Mouse (Mus musculus) activated CD4-positive, CD25-positive, alpha-beta regulatory T cell, adult 4 months (primary cell): ENCODE results near the gene Gm49342. TPM values are rescaled to one million over a fixed set of nuclear protein-coding genes. Genes with fewer than 3 reads are reported as not detected.

ENCODE experiments used
- ATAC-seq: one replicate; pipeline ENCODE4 v1.8.0; 2017
- polyA plus RNA-seq, 2 experiments: library from polyadenylated mRNA; unstranded; fragments of 100-300 nt; shearing (Covaris generic); gene quantifications; one replicate each; pipeline ENCODE4 v1.2.1; 2017

Gm49342 gene
- polyA plus RNA-seq, 2 experiments from 2014 or later: 9.9 TPM; not detected in 1

GRCm38 (mm10) chr14:50981837-50982236 lies 37.5 kb downstream of the Gm49342 start:
- no peak for ATAC-seq

DNA sequence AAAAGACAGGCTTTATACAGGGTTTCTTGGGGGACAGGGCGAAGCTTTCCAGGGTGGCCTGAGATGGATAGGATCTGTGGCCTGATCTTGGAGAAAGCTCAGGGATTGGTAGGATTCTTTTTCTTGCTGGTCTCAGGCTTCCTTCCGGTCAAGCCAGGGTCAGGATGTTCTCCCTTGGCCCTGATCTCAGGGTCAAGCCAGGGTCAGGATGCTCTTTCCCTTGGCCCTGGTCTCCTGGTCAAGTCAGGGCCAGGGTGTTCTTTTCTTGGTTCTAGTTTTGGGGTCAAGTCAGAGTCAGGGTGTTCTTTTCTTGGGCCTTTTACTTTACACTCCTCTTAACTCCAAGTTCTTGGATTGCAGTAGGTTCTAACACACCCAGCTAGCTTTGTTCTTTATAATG lies 43.4 kb downstream of the Gm49342 start:
- no peak for ATAC-seq

DNA sequence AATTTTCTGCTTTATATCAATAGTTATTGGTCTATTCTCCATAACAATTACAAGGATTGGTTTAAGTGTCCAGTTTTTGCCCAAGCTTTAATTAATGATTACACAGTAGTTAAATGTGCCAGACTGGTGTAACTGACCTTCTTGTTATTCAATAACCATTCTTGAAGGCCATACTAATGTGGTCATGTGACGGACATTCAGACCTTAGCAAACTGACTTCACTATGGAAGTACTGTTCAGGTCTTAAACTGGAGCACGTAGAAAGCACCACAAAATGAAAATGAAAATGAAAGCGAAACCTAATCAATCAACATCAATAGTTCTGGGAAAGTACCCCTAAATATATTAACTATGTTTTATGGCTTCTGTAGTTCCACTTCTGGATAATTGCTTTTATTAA lies 46.7 kb downstream of the Gm49342 start:
- peak; percentile 97 for ATAC-seq

DNA sequence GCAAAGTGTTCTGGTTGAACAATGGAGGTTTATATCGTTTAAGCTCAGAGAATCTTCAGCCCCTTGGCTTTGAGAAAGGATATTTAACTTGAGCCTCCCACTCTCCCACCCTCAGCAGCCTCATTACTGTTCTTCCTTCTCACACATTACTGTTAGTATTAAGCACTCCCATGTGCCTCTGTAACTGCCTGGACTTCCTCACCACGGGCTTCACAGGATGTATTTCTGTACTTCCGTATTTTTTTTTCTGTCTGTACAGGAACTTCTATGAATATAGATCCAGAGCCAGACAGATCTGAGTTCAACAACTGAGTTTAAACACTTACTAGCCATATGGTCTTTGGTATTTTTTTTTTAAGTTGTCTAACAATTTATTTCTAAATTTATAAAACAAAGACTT lies 52.8 kb downstream of the Gm49342 start:
- ATAC-seq: peak; percentile 19

DNA sequence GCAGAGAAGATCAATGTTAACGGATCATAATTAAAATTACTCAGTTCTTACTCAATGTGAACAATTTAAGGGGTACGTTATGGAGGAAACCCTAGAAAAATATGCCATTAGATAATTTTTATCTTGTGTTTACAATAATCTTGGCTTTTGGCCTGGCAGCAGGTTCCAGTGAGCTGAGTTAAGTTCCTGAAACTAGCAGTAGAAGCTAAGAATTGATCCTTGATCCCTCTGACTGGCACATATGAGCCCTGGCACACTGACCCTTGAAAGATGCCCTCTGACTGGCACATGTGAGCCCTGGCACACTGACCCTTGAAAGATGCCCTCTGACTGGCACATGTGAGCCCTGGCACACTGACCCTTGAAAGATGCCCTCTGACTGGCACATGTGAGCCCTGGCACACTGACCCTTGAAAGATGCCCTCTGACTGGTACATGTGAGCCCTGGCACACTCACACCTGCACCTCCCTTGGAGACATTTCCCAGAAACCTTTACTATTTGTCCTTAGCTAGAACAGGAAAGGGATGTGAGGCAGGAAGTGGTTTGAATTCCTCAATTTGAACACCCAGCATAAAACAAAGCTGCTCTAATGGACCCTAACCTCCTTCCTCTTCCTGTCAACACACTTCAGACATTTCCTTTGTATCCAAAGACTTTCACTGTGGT lies 53.8 kb downstream of the Gm49342 start:
- peak; percentile 81 for ATAC-seq

DNA sequence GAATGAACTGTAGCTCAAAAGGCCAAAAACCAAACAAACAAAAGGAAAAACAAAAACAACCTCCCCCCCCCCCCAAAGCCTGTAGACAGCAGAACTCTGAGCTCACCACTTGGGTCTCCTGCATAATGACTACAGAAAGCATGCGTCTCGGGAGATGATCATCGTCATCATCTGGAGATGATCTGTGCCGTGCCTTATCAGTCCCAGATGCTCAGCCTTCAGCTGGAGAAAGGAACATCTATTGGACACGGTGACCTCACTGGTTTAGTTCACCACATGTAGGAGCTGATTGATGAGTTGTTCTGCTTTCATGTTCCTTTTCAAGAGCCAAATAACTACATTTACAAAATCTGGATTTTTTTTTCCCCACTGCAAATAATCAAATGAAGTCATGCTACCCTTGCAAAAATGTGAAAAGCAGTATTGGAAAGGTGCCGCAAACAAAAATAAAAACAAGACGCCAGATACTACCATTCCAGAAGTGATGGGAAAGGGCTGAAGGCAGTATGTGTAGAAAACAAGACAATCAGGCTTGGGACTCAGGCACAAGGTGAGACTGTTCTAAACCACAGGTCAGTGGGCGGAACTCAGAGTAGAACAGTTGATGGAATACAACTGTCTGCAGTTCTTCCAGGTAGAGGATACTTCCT lies 63.0 kb downstream of the Gm49342 start, which contains the start of gene Rnase10:
Gene Rnase10 (plus strand): TSS at position 600 of the 650 bp plus-strand sequence.
- no peak for ATAC-seq

- ATAC-seq: no peak
These were observed 63.8 kb downstream of the Gm49342 start for GRCm38 (mm10) chr14:51007914-51008713.

GRCm38 (mm10) chr14:51008781-51009180 lies 64.5 kb downstream of the Gm49342 start:
- ATAC-seq: no peak

DNA sequence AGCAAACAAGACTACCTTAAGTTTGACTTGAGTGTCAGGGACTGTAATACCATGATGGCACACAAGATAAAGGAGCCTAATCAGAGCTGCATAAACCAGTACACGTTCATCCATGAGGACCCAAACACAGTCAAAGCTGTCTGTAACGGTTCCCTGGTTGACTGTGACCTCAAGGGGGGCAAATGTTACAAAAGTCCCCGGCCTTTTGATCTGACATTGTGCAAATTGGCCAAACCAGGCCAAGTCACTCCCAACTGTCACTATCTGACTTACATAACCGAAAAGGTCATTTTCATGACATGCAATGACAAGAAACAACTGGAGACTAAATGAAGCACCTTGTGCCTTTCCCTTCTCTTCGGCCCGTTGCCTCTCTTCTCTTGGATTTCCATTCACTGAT lies 65.3 kb downstream of the Gm49342 start:
- no peak for ATAC-seq

Other genes with a start within 250 kb of the Gm49342 start
- under 1 TPM in 1 of 2 experiments, not detected in 1; 0.21 TPM for gene Olfr748, start 237.1 kb upstream of the Gm49342 start, polyA plus RNA-seq
- gene Olfr749, start 199.4 kb upstream of the Gm49342 start, polyA plus RNA-seq: not detected
- 100 to 1,000 TPM; 108 to 124 TPM for gene Ttc5, start 159.0 kb upstream of the Gm49342 start, polyA plus RNA-seq
- gene Ccnb1ip1, start 136.8 kb upstream of the Gm49342 start, polyA plus RNA-seq: not detected
- gene Parp2, start 136.7 kb upstream of the Gm49342 start, polyA plus RNA-seq: 10 to 100 TPM; 83.6 to 88.1 TPM
- gene Tep1, start 74.0 kb upstream of the Gm49342 start, polyA plus RNA-seq: 10 to 100 TPM; 20.7 to 22.0 TPM
- gene Klhl33, start 47.0 kb upstream of the Gm49342 start, polyA plus RNA-seq: under 1 TPM in 1 of 2 experiments, not detected in 1; 0.21 TPM
- gene Osgep, start 19.6 kb upstream of the Gm49342 start, polyA plus RNA-seq: 100 to 1,000 TPM in 1 of 2 experiments, 10 to 100 TPM in 1; 73.9 to 108 TPM
- 100 to 1,000 TPM in 1 of 2 experiments, 10 to 100 TPM in 1; 72.8 to 108 TPM for gene Apex1, start 19.5 kb upstream of the Gm49342 start, polyA plus RNA-seq
- gene Pip4p1, start 13.7 kb upstream of the Gm49342 start, polyA plus RNA-seq: 1 to 10 TPM; 3.6 to 4.1 TPM
- gene Pnp, start 13.4 kb upstream of the Gm49342 start, polyA plus RNA-seq: 10 to 100 TPM; 61.0 to 76.3 TPM
- gene Pnp2, start 11.5 kb downstream of the Gm49342 start, polyA plus RNA-seq: under 1 TPM; 0.60 to 0.85 TPM
- gene Rnase10, start 63.2 kb downstream of the Gm49342 start, polyA plus RNA-seq: not detected
- gene Rnase9, start 97.4 kb downstream of the Gm49342 start, polyA plus RNA-seq: not detected
- not detected for gene Rnase11, start 105.6 kb downstream of the Gm49342 start, polyA plus RNA-seq
- not detected for gene Rnase12, start 113.1 kb downstream of the Gm49342 start, polyA plus RNA-seq
- gene Olfr750, start 129.9 kb downstream of the Gm49342 start, polyA plus RNA-seq: not detected
- 10 to 100 TPM; 11.7 to 15.5 TPM for gene Rnase4, start 146.6 kb downstream of the Gm49342 start, polyA plus RNA-seq
- gene Ang, start 146.6 kb downstream of the Gm49342 start, polyA plus RNA-seq: 1 to 10 TPM; 3.7 to 6.6 TPM
- not detected for gene Eddm3b, start 169.9 kb downstream of the Gm49342 start, polyA plus RNA-seq
- 1 to 10 TPM; 1.9 to 6.0 TPM for gene Rnase6, start 179.4 kb downstream of the Gm49342 start, polyA plus RNA-seq
- gene Rnase1, start 202.3 kb downstream of the Gm49342 start, polyA plus RNA-seq: not detected
- gene Rnase2b, start 217.7 kb downstream of the Gm49342 start, polyA plus RNA-seq: not detected